Comparison of ENCODE assay signal across 10 mouse cellular contexts in the genomic region with DNA sequence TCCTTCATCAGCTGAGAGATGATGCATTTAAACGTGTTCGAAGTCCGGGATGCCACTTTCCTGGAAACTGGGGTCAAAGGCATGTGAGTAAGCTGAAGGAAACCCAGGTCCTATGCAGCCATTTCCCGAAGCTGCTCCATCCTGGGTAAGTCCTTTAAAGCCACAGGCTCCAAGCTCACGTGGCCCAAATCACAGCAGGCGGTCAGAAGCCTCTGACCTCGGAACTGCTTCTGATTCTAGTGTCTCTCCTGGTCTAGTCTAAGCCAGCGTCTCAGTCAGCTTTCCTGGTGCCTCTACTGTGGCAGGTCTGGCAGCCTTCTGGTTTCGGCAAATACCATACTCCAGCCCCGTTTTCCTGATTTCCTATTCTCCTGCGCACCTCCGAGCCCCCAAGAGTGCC. TPM values are rescaled to one million over a fixed set of nuclear protein-coding genes. Genes with fewer than 3 reads are reported as not detected.
DNase-seq lines count a peak whose midpoint lies in the region; ATAC-seq and TF ChIP-seq lines count a peak whose summit lies in the region.
"Had no signal": no experiment of that assay in that cellular context is flagged by ENCODE, and none has a peak within 500 bp of the region (broad histone marks: within the 10 kb centered on the region; RNA-seq: fewer than 3 reads in every experiment).

No protein-coding gene starts in this region.

- peak; percentile 54 for DNase-seq in heart, adult 11 months
- DNase-seq in heart, postnatal 36 days = no peak
- DNase-seq in forebrain, embryonic 14.5 days (ENCODE audit: low spot score) = no peak
- no peak for DNase-seq in kidney, postnatal 14 days
- no peak for DNase-seq in urinary bladder, postnatal 25 days (ENCODE audit: low spot score)
- DNase-seq in lung, postnatal 10 days = no peak

- 13% methylated on average over 12 of the region's 12 CpGs for WGBS in forebrain, embryonic 14.5 days
- WGBS in liver, embryonic 12.5 days (ENCODE audit: insufficient replicate concordance) = 22% methylated on average over 12 of the region's 12 CpGs

- H3K27me3 ChIP-seq in ES-Bruce4 (ENCODE audit: control insufficient read depth, insufficient read depth, low read length, poor library complexity, severe bottlenecking) = no peaks in the 10 kb centered on the region
- no peaks in the 10 kb centered on the region for H3K27me3 ChIP-seq in forebrain, embryonic 14.5 days (replicated peaks; ENCODE audit: control insufficient read depth, insufficient read depth, low read length)
- peaks cover 21% of the 10 kb centered on the region; the same call in 1 of the 2 replicates for H3K27me3 ChIP-seq in liver, embryonic 12.5 days (replicated peaks)

- H3K4me3 ChIP-seq in ES-Bruce4 (ENCODE audit: low read depth, low read length) = peak overlapping the region; percentile 73
- no peak overlapping the region for H3K4me3 ChIP-seq in forebrain, embryonic 14.5 days (ENCODE audit: low read depth, low read length)
- no peak overlapping the region for H3K4me3 ChIP-seq in liver, embryonic 12.5 days
- H3K4me3 ChIP-seq: embryonic facial prominence, embryonic 13.5 days had no signal

- TF ChIP-seq CTCF in ES-Bruce4 (IDR thresholded peaks at IDR 0.05; ENCODE audit: low read depth, low read length) = no peak

- TF ChIP-seq EP300 in ES-Bruce4 (IDR thresholded peaks at IDR 0.05; ENCODE audit: insufficient read depth, low read depth, low read length) = no peak

- intact Hi-C loops in heart, postnatal 36 days (cut with DNase I) = no loop called here

- H3K4me2 ChIP-seq in forebrain, embryonic 14.5 days (ENCODE audit: low read length) = peak overlapping the region; percentile 23; the same call in 1 of the 2 replicates
- peak overlapping the region; percentile 33 for H3K4me2 ChIP-seq in liver, embryonic 12.5 days
- H3K4me2 ChIP-seq: embryonic facial prominence, embryonic 13.5 days had no signal

- peak overlapping the region; percentile 95 for H3K27ac ChIP-seq in ES-Bruce4 (ENCODE audit: insufficient read depth, low read length)
- H3K27ac ChIP-seq in forebrain, embryonic 14.5 days (ENCODE audit: low read depth, low read length) = no peak overlapping the region
- no peak overlapping the region for H3K27ac ChIP-seq in liver, embryonic 12.5 days
- H3K27ac ChIP-seq: embryonic facial prominence, embryonic 13.5 days; liver, embryonic 14.5 days had no signal

- ATAC-seq in forebrain, embryonic 14.5 days = no peak
- ATAC-seq in liver, embryonic 12.5 days = no peak

- peak overlapping the region; percentile 47 for H3K9ac ChIP-seq in ES-Bruce4 (ENCODE audit: low read depth, poor library complexity, severe bottlenecking)
- peak overlapping the region; percentile 26; the same call in 1 of the 2 replicates for H3K9ac ChIP-seq in forebrain, embryonic 14.5 days (ENCODE audit: low read length)
- H3K9ac ChIP-seq in liver, embryonic 12.5 days = no peak overlapping the region
- H3K9ac ChIP-seq: embryonic facial prominence, embryonic 13.5 days; liver, embryonic 14.5 days had no signal

- TF ChIP-seq POLR2A in ES-Bruce4 (IDR thresholded peaks at IDR 0.05; ENCODE audit: insufficient read depth, low read length) = no peak

- no peaks in the 10 kb centered on the region for H3K9me3 ChIP-seq in ES-Bruce4 (replicated peaks; ENCODE audit: control insufficient read depth, insufficient read depth, low read length, poor library complexity, severe bottlenecking)
- no peaks in the 10 kb centered on the region for H3K9me3 ChIP-seq in forebrain, embryonic 14.5 days (replicated peaks; ENCODE audit: control insufficient read depth, low read length)
- no peaks in the 10 kb centered on the region for H3K9me3 ChIP-seq in liver, embryonic 12.5 days (replicated peaks)
- H3K9me3 ChIP-seq: embryonic facial prominence, embryonic 13.5 days had no signal

- peaks cover 3% of the 10 kb centered on the region for H3K36me3 ChIP-seq in ES-Bruce4 (ENCODE audit: control insufficient read depth, insufficient read depth, low read length, poor library complexity, severe bottlenecking)
- no peaks in the 10 kb centered on the region for H3K36me3 ChIP-seq in forebrain, embryonic 14.5 days (ENCODE audit: control insufficient read depth, insufficient read depth, low read length)
- no peaks in the 10 kb centered on the region; the same call in 1 of the 2 replicates for H3K36me3 ChIP-seq in liver, embryonic 12.5 days
- H3K36me3 ChIP-seq: embryonic facial prominence, embryonic 13.5 days had no signal

- peaks cover 5% of the 10 kb centered on the region for H3K4me1 ChIP-seq in ES-Bruce4 (ENCODE audit: control insufficient read depth, insufficient read depth, low read length)
- no peaks in the 10 kb centered on the region for H3K4me1 ChIP-seq in forebrain, embryonic 14.5 days (ENCODE audit: control insufficient read depth, insufficient read depth, low read length)
- peaks cover 3% of the 10 kb centered on the region; the same call in 1 of the 2 replicates for H3K4me1 ChIP-seq in liver, embryonic 12.5 days
- H3K4me1 ChIP-seq: embryonic facial prominence, embryonic 13.5 days had no signal

RNA-seq across cellular contexts. Expression of gene Ddx58, which starts 19.2 kb away (rescaled TPM):
- 10 to 100 TPM in 1 of 2 experiments, 1 to 10 TPM in 1; 8.0 to 10.3 TPM for total RNA-seq in heart, postnatal 36 days (2021)
- 43.6 and 45.1 TPM in 2 replicates for polyA plus RNA-seq in ES-Bruce4 (2011; ENCODE audit: insufficient read depth, insufficient read length, low read depth, missing spikeins)
- polyA plus RNA-seq in forebrain, embryonic 14.5 days (2014; fragmentation: Nextera tagmentation; extraction: Ambion mirVana) = 1.9 TPM in 2 replicates
- polyA plus RNA-seq in liver, embryonic 12.5 days (2016; fragmentation: Nextera tagmentation; extraction: Ambion mirVana) = 3.0 and 3.2 TPM in 2 replicates

RNA-seq across cellular contexts. Expression of gene Smim27, which starts 48.9 kb away (rescaled TPM):
- 10 to 100 TPM; 42.8 to 49.0 TPM for total RNA-seq in heart, postnatal 36 days (2021)
- 4.4 and 4.5 TPM in 2 replicates for polyA plus RNA-seq in ES-Bruce4 (2011; ENCODE audit: insufficient read depth, insufficient read length, low read depth, missing spikeins)
- polyA plus RNA-seq in forebrain, embryonic 14.5 days (2014; fragmentation: Nextera tagmentation; extraction: Ambion mirVana) = 20.9 and 21.2 TPM in 2 replicates
- 21.5 and 23.9 TPM in 2 replicates for polyA plus RNA-seq in liver, embryonic 12.5 days (2016; fragmentation: Nextera tagmentation; extraction: Ambion mirVana)

RNA-seq across cellular contexts. Expression of gene Topors, which starts 49.2 kb away (rescaled TPM):
- 10 to 100 TPM; 11.2 to 12.7 TPM for total RNA-seq in heart, postnatal 36 days (2021)
- polyA plus RNA-seq in ES-Bruce4 (2011; ENCODE audit: insufficient read depth, insufficient read length, low read depth, missing spikeins) = 62.2 and 66.3 TPM in 2 replicates
- 33.4 and 38.7 TPM in 2 replicates for polyA plus RNA-seq in forebrain, embryonic 14.5 days (2014; fragmentation: Nextera tagmentation; extraction: Ambion mirVana)
- 26.5 and 26.7 TPM in 2 replicates for polyA plus RNA-seq in liver, embryonic 12.5 days (2016; fragmentation: Nextera tagmentation; extraction: Ambion mirVana)

RNA-seq across cellular contexts. Expression of gene Ndufb6, which starts 58.8 kb away (rescaled TPM):
- total RNA-seq in heart, postnatal 36 days (2021) = 100 to 1,000 TPM; 484 to 546 TPM
- polyA plus RNA-seq in ES-Bruce4 (2011; ENCODE audit: insufficient read depth, insufficient read length, low read depth, missing spikeins) = 151 and 188 TPM in 2 replicates
- polyA plus RNA-seq in forebrain, embryonic 14.5 days (2014; fragmentation: Nextera tagmentation; extraction: Ambion mirVana) = 295 and 325 TPM in 2 replicates
- polyA plus RNA-seq in liver, embryonic 12.5 days (2016; fragmentation: Nextera tagmentation; extraction: Ambion mirVana) = 207 and 214 TPM in 2 replicates

Comparison
In these comparisons a context has a peak if more than half of its experiments do, and no peak if none do; other contexts are left out.
1. RNA of gene Ddx58, which starts 19.2 kb away (polyA plus RNA-seq): 43.6 to 45.1 TPM in ES-Bruce4; 3.0 to 3.2 TPM in liver, embryonic 12.5 days and 1.9 TPM in forebrain, embryonic 14.5 days; every median in the first group is over 10 times any median in the second.